Mouse (Mus musculus) ovary, adult 2 months (tissue): Measurements from ENCODE around the gene Emc7. TPM values are rescaled to one million over a fixed set of nuclear protein-coding genes. Genes with fewer than 3 reads are reported as not detected.

Source experiments
- polyA plus RNA-seq: library from polyadenylated mRNA; depleted of rRNA; stranded (reverse); fragments of >200 nt; gene quantifications from 2 replicates; pipeline ENCODE4 v1.2.3, GENCODE M21; 2012; rRNA removed

The Emc7 gene
- 4.6 and 6.1 TPM in 2 replicates for polyA plus RNA-seq

DNA sequence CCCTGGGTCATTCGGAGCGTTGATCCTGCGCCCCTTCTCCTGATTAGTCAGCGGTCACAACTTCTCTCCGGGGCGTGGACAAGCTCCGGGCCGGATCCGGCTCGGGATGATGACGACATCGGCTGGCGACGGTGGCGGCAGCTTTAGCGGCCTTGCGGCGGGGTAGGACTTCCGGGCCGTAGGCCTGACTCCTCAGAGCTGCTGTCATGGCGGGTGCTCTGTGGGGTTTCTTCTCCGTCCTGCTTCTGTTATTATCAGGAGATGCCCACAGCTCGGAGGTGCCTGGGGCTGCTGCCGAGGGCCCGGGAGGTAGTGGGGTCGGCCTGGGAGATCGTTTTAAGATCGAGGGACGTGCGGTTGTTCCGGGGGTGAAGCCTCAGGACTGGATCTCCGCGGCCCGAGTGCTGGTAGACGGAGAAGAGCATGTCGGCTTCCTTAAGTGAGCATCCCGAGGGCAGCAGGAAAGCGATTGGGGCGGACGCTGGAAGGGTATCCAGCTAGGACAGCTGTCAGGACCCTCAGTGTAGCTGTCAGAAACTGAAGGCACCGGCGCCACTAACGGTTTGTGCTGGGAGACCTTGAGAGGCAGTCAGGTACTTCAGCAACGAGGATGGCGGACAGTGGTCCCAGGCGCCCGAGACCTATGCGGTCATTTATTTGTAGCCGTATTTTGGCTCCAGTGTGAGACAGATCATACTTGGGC lies at the start of gene Emc7:
Gene Emc7, plus strand, starts transcription at position 136 of the 703 bp plus-strand sequence.

DNA sequence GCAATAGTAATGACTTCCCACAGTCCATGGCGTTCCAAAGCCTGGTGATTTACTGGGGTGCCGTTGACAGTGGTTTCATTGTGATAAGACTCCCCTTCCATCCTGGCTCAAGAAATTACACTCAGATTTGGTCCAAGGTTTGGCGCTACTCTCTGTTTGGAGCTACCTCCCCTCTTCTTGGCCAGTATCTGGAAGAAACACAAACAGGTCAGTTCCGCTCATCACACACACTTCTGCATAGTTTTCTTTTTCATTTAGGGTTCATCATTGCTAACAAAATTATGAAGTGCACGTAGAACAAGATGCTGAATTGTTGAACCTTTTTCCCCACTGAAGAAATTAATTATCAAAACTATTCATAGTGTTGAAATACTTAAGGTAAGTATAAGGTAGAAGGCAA lies 25.9 kb downstream of the Emc7 start, which contains the start of gene Chrm5:
Gene Chrm5, minus strand, starts transcription at position 101 of the 400 bp plus-strand sequence.

DNA sequence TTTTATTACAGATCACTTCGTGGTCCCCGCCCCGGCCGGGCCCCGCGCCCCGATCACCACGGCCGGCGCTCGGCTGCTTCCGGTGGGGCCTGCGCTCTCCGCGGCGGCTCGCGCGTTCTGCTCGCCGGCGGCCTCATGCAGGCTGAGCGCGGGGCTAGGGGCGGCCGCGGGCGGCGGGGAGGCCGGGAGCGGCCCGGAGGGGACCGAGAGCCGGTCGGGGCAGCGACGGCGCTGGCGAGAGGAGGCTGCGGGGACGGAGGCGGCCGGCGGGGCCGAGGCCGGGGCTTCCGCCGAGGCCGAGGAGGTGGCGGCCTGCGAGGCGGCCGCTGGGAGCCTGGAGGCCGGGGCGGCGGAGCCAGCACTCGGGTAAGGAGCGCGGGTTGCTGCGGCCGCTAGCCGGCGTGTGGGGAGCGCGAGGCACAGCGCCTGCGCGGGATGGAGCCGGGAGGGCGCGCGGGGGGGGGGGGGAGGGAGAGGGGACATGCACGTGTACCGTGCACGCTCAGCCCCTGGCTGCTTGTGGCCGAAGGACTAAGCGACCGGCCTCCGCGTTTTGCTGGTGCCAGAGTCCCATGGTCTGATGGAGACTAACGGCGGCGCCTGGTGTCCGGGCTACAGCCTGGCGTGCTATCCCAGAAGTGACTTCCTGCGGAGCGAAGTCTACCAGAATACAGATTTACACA lies 38.2 kb downstream of the Emc7 start, which contains the start of gene Aven:
Gene Aven, plus strand, starts transcription at position 109 of the 683 bp plus-strand sequence.

Other genes with a start within 250 kb of the Emc7 start
- gene Lpcat4, start 215.5 kb upstream of the Emc7 start, polyA plus RNA-seq: 54.9 and 64.4 TPM in 2 replicates
- gene Nutm1, start 195.7 kb upstream of the Emc7 start, polyA plus RNA-seq: not detected in 2 replicates
- 32.4 and 73.0 TPM in 2 replicates for gene Nop10, start 193.1 kb upstream of the Emc7 start, polyA plus RNA-seq
- 28.4 and 34.6 TPM in 2 replicates for gene Slc12a6, start 189.2 kb upstream of the Emc7 start, polyA plus RNA-seq
- not detected in 2 replicates for gene Gm21985, start 188.7 kb upstream of the Emc7 start, polyA plus RNA-seq
- gene Emc4, start 87.0 kb upstream of the Emc7 start, polyA plus RNA-seq: 103 TPM in 2 replicates
- gene Katnbl1, start 75.8 kb upstream of the Emc7 start, polyA plus RNA-seq: 0.42 and 0.75 TPM in 2 replicates
- not detected in 2 replicates for gene Chrm5, start 25.8 kb downstream of the Emc7 start, polyA plus RNA-seq
- gene Aven, start 38.0 kb downstream of the Emc7 start, polyA plus RNA-seq: 3.0 and 4.7 TPM in 2 replicates